Mouse (Mus musculus) cerebellum, adult 11-12 months (tissue): Measurements from ENCODE around the gene Rimbp2.
A peak's percentile ranks its signal among the peaks of the same experiment; 100 is the strongest.
"Not testable (repeated sequence)": the region's sequence is repeated elsewhere in the genome, so short reads cannot be mapped to it uniquely, and the experiment has no call there.

Source experiments
- DNase-seq: peaks from one replicate; pipeline ENCODE4 v3.0.0; 2022

Rimbp2 gene

GRCm38 (mm10) chr5:128953278-128954070 lies at the start of gene Rimbp2:
Gene Rimbp2 (minus strand): TSS chr5:128953486.
- DNase-seq: no peak

DNA sequence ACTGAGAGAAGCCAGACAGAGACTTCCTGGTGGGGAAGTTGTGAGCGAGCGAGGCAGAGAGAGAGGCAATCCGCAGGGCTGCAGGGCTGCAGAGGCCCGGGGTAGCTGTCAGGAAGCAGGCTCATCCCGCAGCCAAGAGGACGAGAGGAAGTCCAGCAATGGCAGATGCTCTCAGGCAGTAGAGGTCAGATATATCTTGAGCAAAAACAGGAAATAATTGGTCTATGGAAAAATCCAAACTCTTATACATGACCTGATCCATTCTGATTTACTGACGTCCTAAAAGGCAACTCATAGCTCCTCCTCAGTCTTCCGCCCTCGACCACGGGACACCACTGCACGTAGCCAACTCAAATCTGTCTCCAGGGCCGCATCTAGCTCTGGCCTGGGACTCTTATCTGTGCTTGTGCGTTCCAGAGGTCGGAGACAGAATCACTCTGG lies 49.3 kb upstream of the Rimbp2 start:
- no peak for DNase-seq

- no peak for DNase-seq
Observed at GRCm38 (mm10) chr5:129000706-129001468, 47.6 kb upstream of the Rimbp2 start.

DNA sequence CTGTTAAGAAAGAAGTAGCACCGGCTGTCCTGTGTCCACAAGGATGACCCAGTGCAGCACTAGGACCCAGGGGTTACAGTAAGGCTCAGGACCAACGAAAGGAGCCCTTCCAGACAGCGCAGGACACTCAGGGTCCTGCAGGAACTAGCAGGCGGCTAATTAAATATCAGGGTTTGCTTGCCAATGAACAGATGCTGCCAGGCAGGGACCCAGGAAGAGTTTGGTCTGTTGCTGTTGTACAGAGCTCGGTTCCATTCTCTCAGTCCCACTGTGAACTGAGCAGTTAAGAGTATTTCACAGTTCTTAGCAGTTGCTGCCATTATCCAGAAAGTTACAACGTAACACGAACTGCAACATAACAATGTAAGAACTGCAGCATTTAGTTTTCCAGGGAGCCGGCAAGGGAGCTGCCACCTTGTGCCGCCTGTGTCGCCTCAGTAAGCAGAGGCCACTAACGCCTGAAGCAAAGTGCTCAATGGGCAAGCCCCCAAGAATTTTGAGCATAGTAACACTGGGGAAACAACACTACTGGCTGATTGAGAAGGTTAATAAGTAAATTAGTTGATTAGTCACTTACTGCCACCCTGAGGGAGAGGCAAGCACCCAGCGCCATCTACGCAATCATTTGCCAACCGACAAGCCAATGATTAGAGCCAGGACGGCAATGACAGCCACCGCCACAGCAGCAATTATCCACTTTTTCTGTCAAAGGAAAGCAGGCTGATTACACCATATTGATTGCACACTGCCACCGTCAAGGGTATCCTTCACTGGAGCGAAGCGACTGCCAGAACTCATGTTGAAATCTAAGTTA lies 34.1 kb upstream of the Rimbp2 start:
- DNase-seq: no peak

- DNase-seq: no peak
Observed at GRCm38 (mm10) chr5:128985946-128986345, 32.7 kb upstream of the Rimbp2 start.

DNA sequence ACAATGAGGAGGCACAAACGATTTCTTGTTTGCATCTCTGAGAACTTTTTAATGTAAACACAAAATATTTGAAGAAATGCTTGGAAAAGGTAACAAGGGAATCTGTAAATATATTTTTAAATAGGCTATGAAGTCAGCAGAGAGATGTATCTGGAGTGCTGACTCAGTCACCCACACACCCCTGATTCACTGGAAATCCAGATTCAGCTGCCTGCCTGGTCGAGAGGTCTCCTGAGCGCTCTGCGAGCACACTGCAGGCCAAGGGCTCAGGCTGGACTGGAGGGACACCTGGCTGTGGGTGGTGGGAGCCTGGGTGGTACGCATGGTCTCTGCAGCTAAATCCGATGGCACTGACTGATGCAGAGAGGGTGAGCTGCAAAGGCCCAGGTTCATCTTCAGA lies 31.2 kb upstream of the Rimbp2 start:
- DNase-seq: no peak

DNA sequence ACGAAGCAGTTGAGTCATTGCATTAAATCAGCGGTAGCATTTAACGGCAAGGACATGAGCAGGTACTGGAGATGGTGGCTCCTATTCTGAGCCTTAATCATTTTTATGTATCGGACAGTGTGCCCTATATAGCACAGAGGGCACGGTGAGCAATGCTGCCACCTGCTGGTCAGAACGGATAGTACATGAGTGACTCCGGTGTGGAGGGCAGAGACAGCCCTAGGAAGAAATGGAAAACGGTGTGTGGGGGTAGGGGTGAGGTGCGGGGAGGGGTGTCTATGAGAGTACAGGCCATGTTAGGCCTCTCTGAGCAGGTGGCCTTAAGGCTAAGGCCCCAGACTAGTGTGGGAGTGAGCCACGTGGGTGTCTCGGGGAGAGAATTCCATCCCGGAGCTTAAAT lies 28.3 kb upstream of the Rimbp2 start:
- peak; percentile 39 for DNase-seq

DNA sequence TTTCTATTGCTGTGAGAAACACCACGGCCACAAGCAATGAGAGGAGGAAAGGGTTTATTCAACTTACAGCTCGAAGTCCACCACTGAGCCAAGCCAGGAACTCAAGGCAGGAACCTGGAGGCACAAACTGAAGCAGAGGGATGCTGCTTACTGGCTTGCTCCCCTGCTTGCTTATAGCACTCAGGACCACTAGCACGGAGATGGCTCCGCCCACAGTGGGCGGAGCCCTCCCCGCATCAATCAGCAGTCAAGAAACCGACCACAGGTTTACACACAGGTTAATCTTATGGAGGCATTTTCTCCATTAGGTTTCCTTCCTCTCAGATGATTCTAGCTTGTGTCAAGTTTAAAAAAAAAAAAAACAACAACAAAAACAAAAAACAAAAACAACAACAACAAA lies 27.6 kb upstream of the Rimbp2 start:
- DNase-seq: no peak

DNA sequence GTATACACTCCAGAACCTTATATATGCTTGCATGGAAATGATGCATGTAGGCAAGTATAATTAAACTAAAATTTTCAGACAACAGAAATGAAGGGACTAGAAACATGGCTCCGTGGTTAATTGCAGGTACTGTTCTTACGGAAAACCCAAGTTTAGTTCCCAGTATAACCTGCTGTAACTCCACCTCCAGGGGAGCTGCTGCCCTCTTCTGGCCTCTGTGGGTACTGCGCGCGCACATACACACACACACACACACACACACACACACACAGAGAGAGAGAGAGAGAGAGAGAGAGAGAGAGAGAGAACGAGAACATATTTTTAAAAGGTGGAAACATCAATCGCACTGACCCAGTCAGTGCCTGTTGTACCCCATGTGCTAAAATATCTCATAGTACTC lies 25.7 kb upstream of the Rimbp2 start:
- no peak for DNase-seq

GRCm38 (mm10) chr5:128977466-128977865 lies 24.2 kb upstream of the Rimbp2 start:
- not testable (repeated sequence) for DNase-seq

DNA sequence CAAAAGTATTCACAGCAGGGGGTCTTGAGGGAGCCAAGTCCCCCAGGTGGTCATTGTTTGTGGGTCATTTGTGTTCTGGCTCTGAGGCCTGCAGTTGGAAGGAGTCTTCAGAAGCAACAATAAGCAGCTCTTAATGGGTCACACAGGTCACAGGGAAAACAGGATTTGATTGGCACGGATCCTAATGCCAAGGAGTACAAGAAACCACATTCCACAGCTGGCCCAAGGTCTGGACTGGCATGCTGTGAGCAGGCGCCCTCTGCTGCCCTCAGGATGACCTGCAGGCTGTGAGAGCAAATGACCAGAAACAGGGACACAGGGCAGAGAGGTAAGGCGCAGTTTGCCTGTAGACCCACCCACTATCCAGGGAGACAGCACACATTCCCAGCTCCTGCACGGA lies 23.0 kb upstream of the Rimbp2 start:
- DNase-seq: no peak

DNA sequence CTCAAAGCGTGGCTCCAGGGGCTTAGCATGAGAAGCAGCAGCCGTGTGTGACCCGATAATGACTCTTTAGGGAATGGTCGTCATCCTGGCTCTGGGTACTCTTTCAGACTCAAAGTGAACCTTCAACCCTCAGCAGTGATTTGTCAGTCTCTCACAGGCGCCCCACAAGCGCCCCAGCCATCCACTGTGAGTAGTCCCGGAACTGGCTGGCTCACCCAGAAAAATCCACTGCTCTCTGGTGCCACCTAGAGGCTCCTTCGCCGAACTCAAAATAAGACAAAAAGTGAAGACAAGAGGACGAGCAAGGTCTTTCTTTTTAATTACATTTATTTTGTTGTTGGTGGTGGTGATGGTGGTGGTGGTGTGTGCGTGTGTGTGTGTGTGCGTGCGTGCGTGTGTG lies 18.0 kb upstream of the Rimbp2 start:
- peak; percentile 16 for DNase-seq

DNA sequence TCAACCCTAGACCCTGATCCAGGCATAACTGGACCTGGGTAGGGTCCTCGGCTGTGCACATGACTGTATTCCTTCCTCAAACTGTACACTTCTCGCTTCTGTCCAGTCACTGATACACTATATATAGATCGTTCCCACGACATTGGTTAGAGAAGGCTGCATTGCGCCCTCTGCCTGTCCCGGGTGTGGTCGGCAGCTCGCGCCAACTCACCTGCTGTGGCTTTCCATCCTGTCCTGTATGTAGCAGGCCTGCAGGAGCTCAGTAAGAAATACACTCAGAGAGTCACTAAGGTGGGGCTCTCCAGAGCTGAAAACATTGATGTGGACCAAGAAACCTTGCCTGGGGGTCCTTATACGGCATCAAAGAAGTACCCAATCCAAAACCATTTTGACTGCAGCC lies 17.6 kb upstream of the Rimbp2 start:
- DNase-seq: no peak

- DNase-seq: no peak
Observed at GRCm38 (mm10) chr5:128964353-128964752, 11.1 kb upstream of the Rimbp2 start.

- DNase-seq: no peak
Observed at GRCm38 (mm10) chr5:128958916-128959315, 5.6 kb upstream of the Rimbp2 start.

DNA sequence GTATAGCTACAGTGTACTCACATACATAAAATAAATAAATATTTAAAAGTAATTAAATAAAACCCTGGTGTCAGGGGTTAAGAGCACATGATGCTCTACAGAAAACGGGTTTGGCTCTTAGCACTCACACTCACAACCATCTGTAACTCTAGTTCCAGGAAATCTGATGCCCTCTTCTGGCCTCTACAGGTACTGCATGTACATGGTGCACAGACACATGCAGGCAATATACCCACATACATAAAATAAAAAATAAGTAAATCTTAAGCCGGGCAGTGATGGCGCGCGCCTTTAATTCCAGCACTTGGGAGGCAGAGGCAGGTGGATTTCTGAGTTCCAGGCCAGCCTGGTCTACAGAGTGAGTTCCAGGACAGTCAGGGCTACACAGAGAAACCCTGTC lies 1.1 kb upstream of the Rimbp2 start:
- DNase-seq: not testable (repeated sequence)

DNA sequence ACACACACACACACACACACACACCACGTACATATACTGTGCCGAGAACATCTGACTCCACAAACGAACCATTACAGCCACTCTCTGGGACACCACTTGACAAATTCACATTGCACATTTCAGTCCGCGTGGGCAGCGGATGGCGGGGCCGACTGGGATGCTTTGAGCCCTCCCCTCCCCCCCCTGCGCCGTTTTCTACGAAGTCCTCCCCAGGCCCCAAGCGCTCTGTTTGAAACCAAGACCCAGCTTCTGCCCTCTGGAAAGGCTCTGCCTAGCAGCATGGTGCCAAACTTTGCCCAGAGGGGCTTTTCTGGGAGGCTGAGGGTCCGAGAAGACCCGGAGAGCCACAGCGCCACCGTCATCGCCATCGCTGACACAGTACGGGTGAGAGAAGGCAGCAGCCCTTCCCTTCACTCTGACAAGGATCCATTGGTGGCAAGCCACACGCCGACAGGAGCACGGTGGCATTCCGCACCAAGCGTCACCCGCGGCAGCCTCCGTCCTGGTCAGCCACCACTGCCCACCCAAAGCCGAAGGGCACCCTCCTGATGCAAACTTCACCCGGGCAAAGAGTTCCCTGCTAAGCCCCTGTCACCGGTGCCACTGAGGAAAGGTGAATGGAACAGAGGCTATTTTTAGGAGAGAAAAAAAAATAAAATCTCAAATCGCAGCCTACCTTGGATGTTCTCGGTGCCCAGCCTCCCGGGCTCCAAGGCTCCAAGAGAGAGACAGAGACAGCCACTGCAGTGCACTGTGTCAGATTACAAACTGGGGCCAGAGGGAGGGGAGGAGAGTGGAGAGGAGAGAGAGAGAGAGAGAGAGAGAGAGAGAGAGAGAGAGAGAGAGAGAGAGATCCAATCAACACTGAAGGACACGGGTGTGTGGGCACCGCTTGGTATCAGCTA lies 743 bp downstream of the Rimbp2 start:
- DNase-seq: no peak

GRCm38 (mm10) chr5:128951472-128951871 lies 1.8 kb downstream of the Rimbp2 start:
- DNase-seq: no peak

DNA sequence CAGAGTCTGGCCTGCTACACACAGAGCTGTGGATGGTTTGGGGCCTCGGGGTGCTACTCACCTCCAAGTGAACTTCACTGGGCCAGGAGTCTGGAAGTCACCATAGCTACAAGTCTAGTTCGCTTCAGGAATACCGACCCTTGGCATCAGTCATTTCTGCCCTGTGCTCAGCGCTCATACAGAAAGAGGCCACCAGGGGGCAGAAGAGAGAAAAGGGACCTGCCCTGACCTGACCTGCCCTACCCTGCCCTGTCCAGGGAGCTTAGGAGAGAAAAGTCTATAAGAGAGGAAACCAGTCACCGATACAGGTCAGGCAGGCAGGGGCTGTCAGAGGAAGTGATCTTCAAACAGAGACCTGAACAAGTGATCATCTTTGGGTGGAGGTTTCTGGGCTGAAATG lies 6.2 kb downstream of the Rimbp2 start:
- DNase-seq: no peak

- no peak for DNase-seq
Observed at GRCm38 (mm10) chr5:128940436-128940835, 12.8 kb downstream of the Rimbp2 start.

GRCm38 (mm10) chr5:128935359-128935899 lies 17.9 kb downstream of the Rimbp2 start:
- no peak for DNase-seq

- DNase-seq: no peak
Observed at GRCm38 (mm10) chr5:128932776-128933175, 20.5 kb downstream of the Rimbp2 start.
